Mouse (Mus musculus): Measurements from ENCODE around the gene Crebzf.

DNA sequence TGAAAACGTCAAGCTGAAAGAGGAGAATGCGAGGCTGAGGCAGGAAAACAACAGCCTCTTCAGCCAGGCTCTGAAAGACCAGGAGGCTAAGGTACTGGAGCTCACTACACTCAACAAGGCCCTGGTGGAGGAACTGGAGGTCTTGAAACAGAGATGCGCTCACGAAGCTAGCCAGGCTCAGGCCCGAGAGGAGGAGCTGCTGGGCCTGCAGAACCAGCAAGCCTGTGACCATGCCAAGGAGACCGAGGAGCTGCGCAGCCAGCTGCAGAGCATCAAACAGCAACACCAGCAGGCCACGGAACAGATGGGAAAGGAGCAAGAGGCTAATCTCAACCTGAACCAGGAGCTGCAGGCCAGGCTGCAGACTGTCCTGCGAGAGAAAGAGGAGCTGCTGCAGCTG is 15.5 kb upstream of the Crebzf start:
- TF ChIP-seq CTCF (IDR thresholded peaks at IDR 0.05; ENCODE audit: low read depth, low read length) (no peak), POLR2AphosphoS5 (IDR thresholded peaks at IDR 0.05; ENCODE audit: insufficient replicate concordance, low read depth, low read length) (no peak)

Data from G1E (cell line).